Mouse (Mus musculus) hindbrain, embryonic 11.5 days (tissue): ENCODE measurements around the gene Rergl. TPM values are rescaled to one million over a fixed set of nuclear protein-coding genes. Genes with fewer than 3 reads are reported as not detected.

Source experiments
- ATAC-seq: fragments of 200-750 bp; cut with Nextera tagmentation; 2 replicates; pipeline ENCODE4 v1.8.0; 2017; ENCODE audit warnings: mild to moderate bottlenecking, moderate TSS enrichment, moderate library complexity; ENCODE audit not compliant: low FRiP score
- DNase-seq: peaks from one replicate; pipeline ENCODE4 v3.0.0-alpha.2; 2015; ENCODE audit warnings: low spot score
- H3K27ac ChIP-seq: fragments of 300-500 bp; sonication (generic); 2 replicates; pipeline ENCODE4 v1.5.1; 2014; ENCODE audit warnings: mild to moderate bottlenecking, low read depth, low read length
- H3K27me3 ChIP-seq: fragments of 300-500 bp; sonication (generic); 2 replicates; pipeline ENCODE4 v1.6.1; 2014; ENCODE audit warnings: mild to moderate bottlenecking, low read length, moderate library complexity, mixed read lengths; ENCODE audit not compliant: control insufficient read depth, insufficient read depth
- H3K36me3 ChIP-seq: fragments of 300-500 bp; sonication (generic); 2 replicates; pipeline ENCODE4 v1.6.1; 2014; ENCODE audit warnings: mild to moderate bottlenecking, low read length, moderate library complexity, mixed read lengths; ENCODE audit not compliant: control insufficient read depth, insufficient read depth
- H3K4me1 ChIP-seq: fragments of 300-500 bp; sonication (generic); replicated peaks from 2 replicates; pipeline ENCODE4 v1.6.1; 2014; ENCODE audit warnings: low read length, mixed read lengths; ENCODE audit not compliant: control insufficient read depth, insufficient read depth
- H3K4me2 ChIP-seq: fragments of 300-500 bp; sonication (generic); replicated peaks from 2 replicates; pipeline ENCODE4 v1.6.1; 2014; ENCODE audit warnings: mild to moderate bottlenecking, low read depth, low read length
- H3K4me3 ChIP-seq: fragments of 300-500 bp; sonication (generic); 2 replicates; pipeline ENCODE4 v1.5.1; 2014; ENCODE audit warnings: low read depth, low read length
- H3K9ac ChIP-seq: fragments of 300-500 bp; sonication (generic); 2 replicates; pipeline ENCODE4 v1.6.1; 2014; ENCODE audit warnings: low read depth, low read length
- H3K9me3 ChIP-seq: fragments of 300-500 bp; sonication (generic); 2 replicates; pipeline ENCODE4 v1.6.1; 2016; ENCODE audit warnings: low read length; ENCODE audit not compliant: control insufficient read depth
- WGBS: fragments of 180-500 bp; shearing (Covaris S2); extraction: QIAGEN DNeasy Blood & Tissue Kit; methylation state at CpG from one replicate; pipeline ENCODE4 v1.1.7; 2014; 5-methylcytosine and 5-hydroxymethylcytosine counted together
- polyA plus RNA-seq: library from polyadenylated mRNA; unstranded; fragments of >200 nt; fragmentation: Nextera tagmentation; extraction: Ambion mirVana; gene quantifications from 2 replicates; pipeline ENCODE4 v1.2.1, GENCODE M21; 2014

Rergl gene
- polyA plus RNA-seq: not detected in 2 replicates

- no peaks in the 10 kb centered on the region for H3K4me1 ChIP-seq
- no peak within 1 kb of the TSS for H3K9ac ChIP-seq
- no peak within 1 kb of the TSS for H3K4me2 ChIP-seq
- DNase-seq (no peak), ATAC-seq (no peak)
- H3K36me3 ChIP-seq: no peaks in the 10 kb centered on the region
- no peak within 1 kb of the TSS for H3K4me3 ChIP-seq
- no peak within 1 kb of the TSS for H3K27ac ChIP-seq
- H3K27me3 ChIP-seq: no peaks in the 10 kb centered on the region
- 32% methylated on average over 1 of the region's 1 CpGs for WGBS
- no peaks in the 10 kb centered on the region for H3K9me3 ChIP-seq
These were observed at the start of gene Rergl for GRCm38 (mm10) chr6:139501876-139502275. Gene Rergl, minus strand, starts transcription at chr6:139501976.

GRCm38 (mm10) chr6:139538469-139538868 is 36.7 kb upstream of the Rergl start:
- Histone ChIP-seq H3K4me1 (no peaks in the 10 kb centered on the region), H3K27me3 (no peaks in the 10 kb centered on the region), H3K4me2 (no peak overlapping the region), H3K27ac (no peak overlapping the region), H3K9me3 (no peaks in the 10 kb centered on the region), H3K9ac (no peak overlapping the region), H3K36me3 (no peaks in the 10 kb centered on the region), H3K4me3 (no peak overlapping the region)
- 62% methylated on average over 2 of the region's 2 CpGs for WGBS
- ATAC-seq: no peak
- DNase-seq: peak; percentile 27

GRCm38 (mm10) chr6:139525406-139525805 is 23.6 kb upstream of the Rergl start:
- no peaks in the 10 kb centered on the region for H3K4me1 ChIP-seq
- H3K9me3 ChIP-seq: no peaks in the 10 kb centered on the region
- H3K4me3 ChIP-seq: no peak overlapping the region
- no peak for ATAC-seq
- H3K27ac ChIP-seq: no peak overlapping the region
- H3K36me3 ChIP-seq: no peaks in the 10 kb centered on the region
- no peaks in the 10 kb centered on the region for H3K27me3 ChIP-seq
- no peak for DNase-seq
- no peak overlapping the region for H3K9ac ChIP-seq
- no peak overlapping the region for H3K4me2 ChIP-seq

GRCm38 (mm10) chr6:139524288-139524687 is 22.5 kb upstream of the Rergl start:
- ATAC-seq: no peak
- WGBS: 57% methylated on average over 5 of the region's 5 CpGs
- no peaks in the 10 kb centered on the region for H3K36me3 ChIP-seq

GRCm38 (mm10) chr6:139514938-139515510 is 13.2 kb upstream of the Rergl start:
- H3K36me3 ChIP-seq: no peaks in the 10 kb centered on the region
- no peaks in the 10 kb centered on the region for H3K27me3 ChIP-seq
- 89% methylated on average over 3 of the region's 3 CpGs for WGBS
- no peak for DNase-seq
- H3K4me1 ChIP-seq: no peaks in the 10 kb centered on the region
- ATAC-seq: no peak
- no peak overlapping the region for H3K4me2 ChIP-seq
- no peaks in the 10 kb centered on the region for H3K9me3 ChIP-seq
- H3K9ac ChIP-seq: no peak overlapping the region
- H3K27ac ChIP-seq: no peak overlapping the region
- no peak overlapping the region for H3K4me3 ChIP-seq

More at GRCm38 (mm10) chr6:139524288-139524687, 22.5 kb upstream of the Rergl start:
- H3K4me3 ChIP-seq: no peak overlapping the region
- H3K4me1 ChIP-seq: no peaks in the 10 kb centered on the region
- no peak overlapping the region for H3K27ac ChIP-seq
- H3K9me3 ChIP-seq: no peaks in the 10 kb centered on the region
- H3K9ac ChIP-seq: no peak overlapping the region
- DNase-seq: no peak
- no peak overlapping the region for H3K4me2 ChIP-seq
- no peaks in the 10 kb centered on the region for H3K27me3 ChIP-seq

- no peaks in the 10 kb centered on the region for H3K9me3 ChIP-seq
- H3K4me2 ChIP-seq: no peak overlapping the region
- no peaks in the 10 kb centered on the region for H3K4me1 ChIP-seq
- H3K9ac ChIP-seq: no peak overlapping the region
- no peak overlapping the region for H3K4me3 ChIP-seq
- no peaks in the 10 kb centered on the region for H3K36me3 ChIP-seq
- no peaks in the 10 kb centered on the region for H3K27me3 ChIP-seq
- DNase-seq: no peak
- H3K27ac ChIP-seq: no peak overlapping the region
- ATAC-seq: no peak
These were observed 22.0 kb downstream of the Rergl start for GRCm38 (mm10) chr6:139479730-139480129.

- H3K27me3 ChIP-seq: no peaks in the 10 kb centered on the region
- WGBS: 84% methylated on average over 6 of the region's 6 CpGs
- DNase-seq (no peak), ATAC-seq (no peak)
- H3K4me2 ChIP-seq: no peak overlapping the region
- no peaks in the 10 kb centered on the region for H3K36me3 ChIP-seq
- H3K9ac ChIP-seq: no peak overlapping the region
- no peak overlapping the region for H3K27ac ChIP-seq
- H3K4me1 ChIP-seq: no peaks in the 10 kb centered on the region
- H3K9me3 ChIP-seq: no peaks in the 10 kb centered on the region
- H3K4me3 ChIP-seq: no peak overlapping the region
These were observed 36.8 kb downstream of the Rergl start for GRCm38 (mm10) chr6:139464980-139465379.

- no peak for DNase-seq
- Histone ChIP-seq H3K4me1 (no peaks in the 10 kb centered on the region), H3K9ac (no peak overlapping the region), H3K27me3 (no peaks in the 10 kb centered on the region), H3K36me3 (no peaks in the 10 kb centered on the region), H3K4me2 (no peak overlapping the region), H3K4me3 (no peak overlapping the region), H3K27ac (no peak overlapping the region), H3K9me3 (no peaks in the 10 kb centered on the region)
- 88% methylated on average over 2 of the region's 2 CpGs for WGBS
- ATAC-seq: no peak
These were observed 37.5 kb downstream of the Rergl start for GRCm38 (mm10) chr6:139464292-139464691.

- peak; percentile 47 for DNase-seq
- Histone ChIP-seq H3K4me2 (no peak overlapping the region), H3K27ac (no peak overlapping the region), H3K4me3 (no peak overlapping the region), H3K9me3 (no peaks in the 10 kb centered on the region), H3K27me3 (no peaks in the 10 kb centered on the region), H3K36me3 (no peaks in the 10 kb centered on the region), H3K9ac (no peak overlapping the region), H3K4me1 (no peaks in the 10 kb centered on the region)
- 37% methylated on average over 5 of the region's 5 CpGs for WGBS
- ATAC-seq: no peak
These were observed 40.7 kb downstream of the Rergl start for GRCm38 (mm10) chr6:139461094-139461493.
